Mouse (Mus musculus) frontal cortex, adult (tissue): ENCODE measurements around the gene Col4a3.

ENCODE experiments used
- ATAC-seq: cut with Nextera tagmentation; 2 replicates; pipeline ENCODE4 v1.9.2; 2017; ENCODE audit warnings: mild to moderate bottlenecking, moderate library complexity, mixed read lengths; ENCODE audit not compliant: low TSS enrichment

The Col4a3 gene

DNA sequence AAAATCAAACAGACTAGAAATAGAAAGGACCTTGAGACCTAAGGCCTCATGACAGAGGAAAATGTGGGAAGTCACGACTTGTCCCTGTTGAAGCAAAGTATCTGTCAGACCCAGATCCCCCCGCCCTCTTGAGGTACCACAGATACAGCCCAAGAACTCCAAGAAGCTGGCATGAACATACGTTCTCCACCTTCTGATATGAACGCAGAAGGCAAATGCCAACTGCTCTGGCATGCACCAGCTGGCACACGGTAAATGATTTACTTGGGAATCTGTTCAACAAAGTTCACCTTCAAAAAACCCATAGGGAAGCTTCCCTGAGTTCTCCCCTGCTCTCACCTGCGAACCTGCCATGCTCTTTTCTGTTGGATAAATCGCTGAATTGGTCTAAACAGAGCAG is 19.1 kb downstream of the Col4a3 start:
- ATAC-seq: no peak

DNA sequence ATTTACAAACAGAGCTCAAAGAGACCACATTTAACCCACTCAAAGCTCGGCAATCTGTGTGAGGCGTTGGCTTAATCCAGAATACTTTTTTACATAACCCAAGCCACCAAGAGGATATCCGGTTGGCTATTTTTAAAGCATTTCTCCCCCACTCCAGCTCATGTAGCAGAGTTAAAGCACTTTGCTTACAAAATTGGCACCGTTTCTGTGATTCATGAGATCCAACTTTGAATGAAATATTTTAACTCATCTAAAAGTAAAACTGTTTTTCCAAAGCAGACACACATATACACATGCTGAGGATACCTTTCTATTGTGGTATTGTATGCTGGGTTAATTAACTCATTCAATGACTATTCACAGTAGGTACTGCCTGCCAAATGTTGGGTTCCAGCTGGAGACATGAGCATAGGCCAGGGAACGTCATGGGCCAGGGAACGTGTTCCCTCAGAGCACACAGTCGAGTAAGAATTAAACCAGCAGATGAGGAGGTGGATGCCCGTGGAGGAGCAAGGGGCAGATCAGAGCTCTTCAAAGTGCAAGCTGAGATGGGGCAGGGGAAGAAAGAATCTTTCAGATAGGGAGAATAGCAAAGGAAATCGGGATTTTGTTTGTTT is 22.0 kb downstream of the Col4a3 start:
- ATAC-seq: peak; percentile 92

DNA sequence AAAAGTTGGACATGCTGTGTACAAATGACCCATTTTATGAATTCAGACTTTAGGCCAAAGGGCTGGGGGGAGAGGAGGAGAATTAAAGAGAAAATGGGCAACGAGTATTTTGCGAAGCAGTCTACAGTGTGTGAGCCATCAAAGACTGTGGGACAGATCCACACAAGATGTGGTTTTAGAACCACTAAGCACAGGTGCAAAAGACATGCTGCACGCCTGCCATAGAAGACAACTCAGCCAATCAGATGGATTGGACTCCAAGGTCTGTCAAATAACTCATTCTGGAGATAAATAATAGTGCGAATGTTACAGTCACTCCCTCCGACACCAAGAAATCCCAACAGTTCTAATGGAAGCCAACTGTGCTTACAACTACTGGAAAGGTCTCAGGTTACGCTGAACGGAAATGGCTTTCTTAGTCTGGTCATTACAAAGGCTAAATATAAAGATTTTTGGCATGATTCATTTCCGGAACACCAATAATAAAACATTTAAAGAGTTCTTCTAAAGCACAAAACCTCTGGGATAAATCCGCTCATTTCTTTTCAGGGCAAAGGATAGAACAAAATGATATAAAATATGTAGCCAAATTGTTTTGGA is 25.4 kb downstream of the Col4a3 start:
- no peak for ATAC-seq

DNA sequence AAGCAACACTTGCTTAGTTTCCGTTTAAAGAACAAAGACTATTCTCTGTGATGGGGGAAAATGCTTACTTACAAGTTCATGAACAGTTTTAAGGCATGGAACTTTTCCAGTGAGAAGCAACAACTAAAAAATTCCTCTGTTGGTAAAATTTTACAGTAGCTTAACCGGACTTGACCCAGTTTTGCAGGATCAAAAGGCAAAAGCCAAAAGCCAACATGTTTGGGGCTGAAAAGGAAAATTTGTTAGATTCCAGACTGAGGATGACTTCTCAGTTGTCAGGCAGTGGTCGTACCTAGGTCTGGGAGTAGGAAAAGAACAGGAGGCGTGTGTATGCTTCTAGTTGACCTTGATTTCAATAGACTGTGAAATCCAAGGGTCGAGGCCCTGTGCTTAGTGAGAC is 31.3 kb downstream of the Col4a3 start:
- ATAC-seq: no peak

DNA sequence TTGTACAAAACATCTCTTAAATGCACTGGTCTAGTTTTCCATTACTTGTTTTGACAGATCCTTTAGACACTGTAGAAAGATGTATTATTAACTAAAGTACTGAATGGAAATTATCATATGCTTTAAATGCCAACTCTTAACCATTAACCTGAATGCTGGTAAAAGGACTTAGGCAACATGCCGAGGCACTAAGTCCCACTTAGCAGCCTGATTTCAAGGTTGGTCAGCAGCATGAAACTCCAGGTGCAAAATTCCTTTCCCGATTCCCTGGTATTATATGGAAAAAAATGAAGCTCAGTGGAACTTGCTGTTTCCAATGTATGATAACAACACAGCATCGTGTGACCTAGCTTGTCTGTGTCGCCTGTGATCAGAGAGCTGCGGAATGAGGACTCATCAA is 31.9 kb downstream of the Col4a3 start:
- ATAC-seq: no peak

DNA sequence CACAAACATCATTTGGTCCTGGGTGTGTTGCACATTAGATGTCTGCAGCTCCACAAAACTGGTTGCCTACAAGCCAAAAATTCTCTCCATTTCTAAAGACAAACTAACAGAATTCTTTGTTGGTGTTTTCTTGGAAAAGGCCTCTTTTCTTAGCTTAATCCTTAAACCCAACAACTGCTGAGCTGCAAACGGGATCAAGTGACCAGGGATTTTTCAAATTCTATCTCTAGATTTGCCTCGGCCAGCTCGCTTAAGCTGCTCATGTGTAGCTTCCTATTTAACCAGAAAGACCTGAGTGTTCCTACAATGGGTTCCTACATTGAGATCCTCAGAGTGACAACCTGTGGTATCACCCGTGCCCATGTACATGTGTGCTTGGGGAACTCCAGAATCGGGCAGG is 33.3 kb downstream of the Col4a3 start:
- no peak for ATAC-seq

DNA sequence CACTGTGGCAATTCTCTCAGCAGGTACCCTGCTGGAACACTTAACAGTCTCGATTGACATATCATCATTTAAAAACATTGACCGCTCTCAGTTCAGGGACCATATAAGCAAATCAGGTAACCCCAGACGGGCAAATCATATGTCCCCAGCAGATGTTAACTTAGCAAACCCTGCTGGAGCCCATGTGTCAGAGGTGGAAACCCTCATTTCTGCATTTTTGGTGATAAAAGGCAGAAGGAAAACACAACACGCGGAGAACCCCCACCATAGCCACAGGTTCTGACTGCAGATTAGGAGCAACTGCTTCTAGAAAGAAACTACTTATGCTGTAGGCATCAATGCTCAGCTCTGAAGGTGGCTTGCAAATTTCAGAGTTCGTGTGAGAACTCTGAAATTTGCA is 38.2 kb downstream of the Col4a3 start:
- no peak for ATAC-seq

DNA sequence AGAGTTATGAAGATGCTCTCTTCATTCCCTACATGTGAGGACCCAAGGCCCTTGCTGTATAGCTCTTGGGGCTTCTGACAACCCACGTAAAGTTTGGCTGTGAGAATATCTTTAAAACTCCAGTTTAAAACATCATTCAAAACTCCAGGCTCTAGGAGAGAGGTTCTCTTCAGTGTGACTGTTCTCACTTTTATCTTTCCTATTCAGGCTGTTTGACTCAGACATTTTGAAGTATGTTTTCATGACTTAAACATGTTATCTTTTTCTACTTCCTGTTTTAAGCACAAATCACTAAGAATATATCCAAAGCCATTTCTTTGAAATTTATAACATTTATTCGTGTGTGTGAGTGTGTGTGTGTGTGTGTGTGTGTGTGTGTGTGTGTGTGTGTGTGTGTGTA is 38.8 kb downstream of the Col4a3 start:
- ATAC-seq: no peak

DNA sequence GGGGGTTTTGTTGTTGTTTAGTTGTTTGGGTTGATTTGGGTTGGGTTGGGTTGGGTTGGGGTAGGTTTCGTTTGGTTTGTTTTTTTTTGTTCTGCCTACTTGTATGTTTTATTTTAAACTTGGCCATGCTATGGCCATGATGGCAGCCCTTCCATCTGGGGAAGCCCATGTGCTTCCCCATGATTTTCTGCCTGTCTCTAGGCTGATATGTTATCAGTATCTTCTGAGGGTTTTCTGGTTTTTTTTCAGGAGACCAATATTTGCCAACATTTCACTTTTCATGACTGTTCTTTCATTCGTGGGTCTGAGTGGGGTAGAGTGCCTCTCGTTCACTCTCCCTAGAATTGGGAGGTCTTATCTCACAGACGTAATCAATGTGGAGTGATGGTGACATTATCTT is 40.9 kb downstream of the Col4a3 start:
- ATAC-seq: no peak

DNA sequence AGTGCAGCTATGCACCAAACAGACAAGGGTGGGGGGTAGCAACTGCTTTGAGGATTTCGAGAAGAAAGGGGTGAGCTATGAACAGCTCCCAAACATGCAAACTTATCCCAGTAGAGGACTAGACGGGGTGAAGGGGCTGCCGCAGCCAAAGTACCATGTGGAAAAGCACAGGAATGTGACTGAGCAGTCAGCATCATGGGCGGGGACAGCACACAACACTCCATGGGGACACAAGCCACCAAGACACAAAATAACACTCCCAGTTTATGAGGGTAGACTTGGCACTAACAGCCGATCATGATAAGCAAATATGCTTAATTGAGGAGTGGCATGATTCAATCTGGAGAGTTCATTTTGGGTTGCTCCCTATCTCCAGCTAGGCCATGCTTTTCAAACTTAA is 42.8 kb downstream of the Col4a3 start:
- ATAC-seq: no peak

DNA sequence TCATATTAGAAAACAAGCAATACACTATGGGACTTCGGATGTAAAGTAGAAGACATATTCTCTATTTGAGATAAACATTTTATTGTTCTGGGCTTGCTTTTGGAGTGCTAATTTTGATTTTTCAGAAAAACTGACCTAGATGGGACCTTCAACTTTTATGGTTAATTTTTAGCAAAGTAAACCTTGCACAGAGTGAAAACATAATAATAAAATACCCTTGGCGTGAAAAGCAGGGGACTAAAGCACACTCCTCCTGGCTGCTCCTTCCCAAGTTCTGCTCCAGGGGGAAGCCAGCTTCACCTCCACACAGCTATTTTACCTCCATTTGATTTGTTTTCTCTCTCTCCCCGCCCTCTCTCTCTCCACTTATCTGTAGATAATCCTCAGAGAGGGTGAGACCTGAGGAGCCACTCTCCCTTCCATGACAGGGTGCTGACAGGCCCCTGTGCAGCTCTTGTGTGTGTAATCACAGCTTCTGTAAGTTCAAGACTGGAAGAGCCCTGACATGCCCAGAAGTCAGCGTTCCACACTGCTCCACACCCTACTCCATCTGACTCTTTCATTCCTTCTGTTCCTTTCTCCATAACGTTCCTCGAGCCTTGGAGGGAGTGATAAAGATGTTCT is 44.6 kb downstream of the Col4a3 start:
- ATAC-seq: no peak

DNA sequence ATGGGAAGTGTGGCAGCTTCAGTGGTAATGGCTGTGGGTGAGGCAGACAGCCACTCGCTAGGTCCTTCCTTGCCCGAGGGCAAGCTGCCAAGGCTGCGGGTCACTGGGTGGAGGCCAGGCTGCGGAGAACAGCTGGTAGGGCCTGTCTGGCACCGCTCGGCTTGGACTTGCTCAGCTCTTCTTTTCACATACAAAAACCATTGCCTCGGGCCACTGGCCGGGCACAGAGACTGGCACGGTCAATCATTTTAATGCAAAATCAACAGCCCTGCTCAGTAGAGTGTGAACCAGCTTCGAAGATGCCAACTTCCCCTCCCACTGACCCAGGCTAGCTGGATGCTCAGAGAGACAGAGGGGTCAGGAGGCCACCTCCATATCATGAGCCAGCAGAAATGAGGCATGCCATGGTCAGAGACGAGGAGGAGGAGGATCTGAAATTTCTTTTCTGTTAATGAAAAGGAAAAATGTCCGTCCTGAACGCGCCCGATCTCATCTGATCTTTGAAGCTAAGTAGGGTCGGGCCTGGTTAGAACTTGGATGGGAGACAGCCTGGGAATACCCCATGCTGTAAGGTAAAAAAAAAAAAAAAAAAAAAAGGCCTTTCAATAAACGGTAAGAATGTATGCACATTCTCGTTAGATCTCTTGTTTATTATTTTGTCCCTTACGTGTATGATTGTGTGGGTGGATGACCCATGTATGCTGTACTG is 48.0 kb downstream of the Col4a3 start:
- peak; percentile 47 for ATAC-seq

DNA sequence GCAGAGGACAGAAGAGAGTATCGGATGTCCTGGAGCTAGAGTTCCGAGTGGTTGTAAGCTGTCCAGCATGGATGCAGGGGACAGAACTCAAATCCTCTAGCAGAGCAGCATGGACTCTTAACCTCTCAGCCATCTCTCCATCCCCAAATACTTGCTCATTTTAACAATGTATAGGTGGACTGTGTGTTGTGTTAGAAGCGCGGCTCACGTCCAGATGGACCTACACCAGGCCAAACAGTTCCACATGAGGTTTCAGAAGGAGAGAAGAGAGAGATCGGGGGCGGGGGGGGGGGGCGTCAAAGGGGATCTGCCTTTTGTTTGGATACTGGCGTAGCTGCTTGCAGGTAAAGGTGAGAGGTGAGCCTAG is 48.5 kb downstream of the Col4a3 start:
- no peak for ATAC-seq

DNA sequence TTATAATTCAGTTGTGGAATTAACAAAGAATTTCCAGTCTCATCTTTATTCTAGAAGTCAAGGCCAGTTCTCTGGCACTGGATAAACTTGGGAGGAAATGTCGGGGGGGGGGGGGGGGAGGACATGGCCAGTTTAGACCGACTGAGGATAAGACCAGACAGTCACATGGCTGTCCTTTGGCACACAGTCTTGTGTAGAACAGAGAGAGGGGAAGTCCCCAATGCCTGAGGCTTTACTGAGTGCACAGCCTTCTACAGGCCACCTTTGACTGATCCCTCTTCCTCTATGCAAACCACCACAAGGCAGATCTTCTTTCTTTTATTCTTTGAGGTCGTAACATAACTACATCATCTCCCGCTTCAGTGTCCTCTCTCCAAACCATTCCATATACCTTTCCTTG is 49.6 kb downstream of the Col4a3 start:
- no peak for ATAC-seq

DNA sequence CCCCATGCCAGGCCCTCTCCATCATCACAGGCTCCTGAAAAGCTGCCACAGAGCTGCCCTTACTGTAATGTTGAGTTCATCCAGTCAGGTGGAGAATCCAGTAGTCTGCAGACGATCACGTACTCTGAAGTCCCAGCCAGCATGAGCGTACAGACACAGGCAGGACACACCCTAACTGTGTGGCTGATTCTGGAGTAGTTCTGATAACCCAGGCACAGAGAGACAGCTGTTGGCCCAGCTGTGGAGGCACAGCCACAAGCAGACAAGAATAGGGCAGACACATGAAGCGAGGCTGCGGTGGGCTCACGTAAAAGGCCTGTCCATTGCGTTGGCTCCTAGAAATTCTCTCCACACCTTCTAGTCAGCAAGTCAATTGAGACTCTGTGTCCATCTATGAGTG is 50.7 kb downstream of the Col4a3 start:
- ATAC-seq: no peak

DNA sequence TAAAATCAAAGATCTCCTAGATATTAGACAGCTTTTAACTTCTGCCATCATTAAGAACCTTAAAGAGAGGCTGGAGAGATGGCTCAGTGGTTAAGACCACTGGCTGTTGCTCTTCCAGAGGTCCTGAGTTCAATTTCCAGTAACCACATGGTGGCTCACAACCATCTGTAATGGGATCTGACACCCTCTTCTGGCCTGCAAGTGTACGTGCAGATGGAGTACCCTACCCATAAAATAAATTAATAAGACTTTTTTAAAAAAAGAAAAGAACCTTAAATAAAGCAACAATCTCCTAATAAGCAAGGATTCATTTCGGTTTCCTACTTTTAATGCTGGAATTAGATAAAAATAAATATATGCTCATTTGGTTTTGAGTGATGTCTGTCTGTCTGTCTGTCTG is 51.7 kb downstream of the Col4a3 start:
- ATAC-seq: no peak

DNA sequence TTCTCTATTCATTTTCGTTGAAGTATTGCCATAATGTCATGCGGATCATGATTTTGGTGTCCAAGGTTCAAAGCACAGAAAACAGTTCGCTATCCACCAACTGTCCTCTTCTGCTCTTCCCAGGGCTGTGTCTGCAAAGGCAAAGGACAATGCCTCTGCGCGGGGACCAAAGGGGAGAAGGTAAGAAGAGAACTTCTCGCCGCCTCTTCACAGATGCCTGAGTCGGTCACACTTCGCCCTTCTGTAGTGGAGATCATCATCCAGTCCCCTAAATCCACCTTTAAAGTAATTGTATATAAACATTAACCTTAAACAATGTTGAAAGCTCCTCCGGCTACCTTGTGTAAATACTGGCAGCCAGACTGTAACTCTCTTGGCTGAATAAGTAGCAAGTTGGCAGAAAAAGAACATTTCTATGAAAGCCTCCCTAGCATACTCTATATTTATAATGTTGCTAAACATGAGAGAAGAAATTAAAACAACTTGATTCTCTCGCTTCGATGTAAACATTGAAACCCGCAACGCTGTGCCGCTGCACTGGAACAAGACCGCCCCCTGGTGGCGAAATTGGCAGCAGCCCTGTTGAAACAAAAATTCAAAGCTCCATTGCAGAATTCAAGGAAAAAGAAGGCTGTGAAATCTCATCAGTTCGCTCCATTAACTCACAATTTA is 54.7 kb downstream of the Col4a3 start:
- peak; percentile 70 for ATAC-seq

DNA sequence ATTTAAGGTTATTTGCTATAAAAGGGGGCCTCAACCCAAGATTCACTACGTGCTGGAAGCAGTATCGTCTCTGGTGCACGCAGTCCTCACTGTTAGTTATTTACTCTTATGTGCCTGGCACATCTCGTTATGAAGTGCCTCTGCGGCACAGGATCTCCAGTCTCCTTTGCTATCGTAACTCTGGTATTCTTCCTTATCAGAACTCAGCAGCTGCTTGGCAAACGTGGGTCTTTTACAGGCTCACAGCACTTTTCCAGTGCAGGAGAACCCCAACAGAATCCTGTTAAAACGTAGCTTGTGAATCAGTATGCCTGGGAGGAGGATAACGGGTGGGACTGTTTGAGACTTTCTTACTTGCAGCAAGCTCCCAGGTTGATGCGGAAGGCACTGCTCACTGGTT is 61.3 kb downstream of the Col4a3 start:
- peak; percentile 69 for ATAC-seq

DNA sequence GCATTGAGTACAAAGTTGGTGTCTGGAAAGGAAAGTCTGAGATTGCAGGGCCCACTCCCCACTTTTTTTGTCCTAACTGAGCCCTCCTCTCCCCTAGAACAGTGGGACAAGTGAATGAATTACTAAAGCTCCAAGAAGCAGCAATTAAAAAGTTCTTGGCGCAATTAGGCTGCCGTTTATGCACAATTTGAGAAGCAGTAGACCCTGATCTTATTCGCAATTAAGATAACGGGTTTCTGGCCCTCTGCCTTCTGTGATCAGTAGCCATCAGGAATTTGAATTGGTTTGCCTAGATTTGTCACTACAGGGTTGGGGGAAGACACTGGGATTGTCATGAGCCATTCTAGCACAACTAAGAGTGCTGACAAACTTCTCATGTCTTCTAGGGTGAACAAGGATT is 64.1 kb downstream of the Col4a3 start:
- no peak for ATAC-seq

DNA sequence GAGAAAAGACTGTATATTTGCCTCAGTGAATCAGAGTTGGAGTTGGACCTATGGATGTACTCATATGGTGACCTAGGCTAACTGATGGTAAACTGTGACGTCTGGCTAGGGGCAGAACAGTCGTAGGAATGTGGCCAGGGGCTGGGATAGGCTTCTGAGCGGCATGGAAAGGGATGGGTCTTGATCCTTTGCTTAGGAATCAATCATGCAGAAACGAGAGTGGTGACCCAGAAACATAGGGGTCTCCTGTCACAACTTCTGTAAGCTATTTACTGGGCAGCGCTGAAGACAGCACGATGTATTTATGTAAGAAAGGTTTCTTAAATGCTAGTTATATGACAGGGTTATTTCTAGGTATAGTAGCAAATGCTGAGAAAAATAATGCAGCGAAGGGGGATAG is 67.3 kb downstream of the Col4a3 start:
- no peak for ATAC-seq

DNA sequence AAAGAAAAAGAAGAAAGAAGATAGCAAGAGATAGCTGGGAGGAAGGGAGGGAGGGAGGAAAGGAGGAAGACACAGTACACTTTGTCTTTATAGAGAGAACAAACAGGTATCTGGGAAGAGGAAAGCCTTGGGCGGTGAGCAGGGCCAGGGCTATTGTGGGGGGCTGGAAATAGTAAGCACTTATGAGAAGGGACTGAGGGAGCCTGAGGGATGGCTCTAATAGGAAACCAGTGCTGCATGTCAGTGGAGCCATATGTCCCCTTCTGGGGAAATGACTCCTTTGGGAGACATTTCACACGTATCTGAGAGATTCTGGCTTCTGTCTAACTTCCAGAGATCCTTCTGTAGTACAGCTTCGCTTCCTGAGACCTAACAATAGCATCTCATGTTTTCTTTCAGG is 69.7 kb downstream of the Col4a3 start:
- ATAC-seq: no peak

DNA sequence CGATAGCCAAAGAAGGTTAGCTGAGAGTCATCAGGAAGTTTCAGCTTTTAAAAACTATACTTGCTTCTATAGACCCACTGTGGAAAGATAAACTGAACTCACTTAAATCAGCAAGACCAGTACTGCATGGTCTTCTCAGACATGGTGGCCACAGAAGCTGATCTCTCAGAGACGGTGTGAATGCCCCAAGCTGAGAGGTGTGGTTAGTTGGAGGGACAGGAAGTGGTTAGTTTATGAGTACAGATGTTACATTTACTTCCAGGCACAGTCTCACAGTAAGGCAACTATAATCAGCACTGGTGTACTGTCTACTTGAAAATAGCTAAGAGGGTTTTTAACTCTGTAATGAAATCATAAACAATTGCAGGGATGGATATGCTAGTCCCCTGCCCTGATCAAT is 75.5 kb downstream of the Col4a3 start:
- no peak for ATAC-seq

DNA sequence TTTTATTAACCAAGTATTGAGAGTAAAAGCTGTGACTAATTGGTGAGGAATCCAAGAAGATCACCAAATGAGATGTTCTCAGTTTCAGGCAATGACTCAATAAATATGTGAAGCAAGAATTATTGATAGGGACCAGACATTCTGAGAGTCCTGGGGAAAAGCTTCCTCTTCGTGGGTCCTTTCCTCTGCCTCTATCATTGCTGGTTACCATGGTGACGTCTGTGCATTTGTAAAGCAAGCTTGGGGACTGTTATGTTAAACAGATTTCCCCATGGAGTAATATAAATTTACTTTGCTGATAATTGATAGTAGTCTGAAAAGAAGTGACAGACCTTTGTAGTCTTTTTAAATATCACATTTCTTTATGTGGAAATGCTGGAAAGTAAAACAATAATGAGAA is 76.8 kb downstream of the Col4a3 start:
- no peak for ATAC-seq
